Mouse (Mus musculus) bone marrow macrophage, adult 2 months (primary cell): Measurements from ENCODE around the gene Vwa7.

Experiments
- CTCF ChIP-seq: IDR thresholded peaks from 2 replicates; pipeline ENCODE4 v1.5.1; 2012; ENCODE audit warnings: low read depth, mild to moderate bottlenecking, low read length, moderate library complexity
- POLR2A ChIP-seq: IDR thresholded peaks from 2 replicates; pipeline ENCODE4 v1.6.1; 2012; ENCODE audit warnings: mild to moderate bottlenecking, low read depth, low read length, borderline replicate concordance

DNA sequence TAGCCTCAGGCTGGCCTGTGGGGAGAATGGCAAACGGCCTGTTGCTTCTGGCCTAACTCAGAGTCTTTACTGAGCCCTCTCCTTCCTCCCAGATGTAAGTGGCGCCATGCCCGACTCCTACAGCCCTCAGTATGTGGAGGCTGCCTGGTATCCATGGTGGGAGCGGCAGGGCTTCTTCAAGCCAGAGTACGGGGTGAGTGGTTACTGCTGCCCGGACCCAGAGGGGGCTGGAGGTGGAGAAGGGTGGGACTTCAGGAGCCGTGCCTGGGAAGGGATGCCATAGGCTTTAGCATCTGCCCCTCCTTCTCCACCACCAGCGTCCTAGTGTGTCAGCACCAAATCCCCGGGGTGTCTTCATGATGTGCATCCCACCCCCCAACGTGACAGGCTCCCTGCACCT is 11.2 kb upstream of the Vwa7 start:
- TF ChIP-seq CTCF (no peak), POLR2A (no peak)
